Mouse (Mus musculus): ENCODE data around the gene Ccdc73. TPM values are rescaled to one million over a fixed set of nuclear protein-coding genes. Genes with fewer than 3 reads are reported as not detected.
A peak's percentile ranks its signal among the peaks of the same experiment; 100 is the strongest.
"Not testable (repeated sequence)": the region's sequence is repeated elsewhere in the genome, so short reads cannot be mapped to it uniquely, and the experiment has no call there.

Gene Ccdc73
- 4.0 and 4.6 TPM in 2 replicates for polyA plus RNA-seq (2016; fragmentation: Nextera tagmentation; extraction: Ambion mirVana)

- no peak within 1 kb of the TSS for H3K27ac ChIP-seq
- DNase-seq (ENCODE audit: low spot score), result no peak
- H3K9me3 ChIP-seq, result no peaks in the 10 kb centered on the region
- H3K4me1 ChIP-seq, result no peaks in the 10 kb centered on the region
- H3K27me3 ChIP-seq (ENCODE audit: insufficient read depth, poor library complexity, severe bottlenecking), result no peaks in the 10 kb centered on the region
- H3K36me3 ChIP-seq, result no peaks in the 10 kb centered on the region
- WGBS, result 73% methylated on average over 13 of the region's 13 CpGs
- H3K4me3 ChIP-seq, result no peak within 1 kb of the TSS
Measured at GRCm38 (mm10) chr2:104867282-104867855, at the start of gene Ccdc73. Gene Ccdc73 (plus strand): TSS chr2:104867805.

DNA sequence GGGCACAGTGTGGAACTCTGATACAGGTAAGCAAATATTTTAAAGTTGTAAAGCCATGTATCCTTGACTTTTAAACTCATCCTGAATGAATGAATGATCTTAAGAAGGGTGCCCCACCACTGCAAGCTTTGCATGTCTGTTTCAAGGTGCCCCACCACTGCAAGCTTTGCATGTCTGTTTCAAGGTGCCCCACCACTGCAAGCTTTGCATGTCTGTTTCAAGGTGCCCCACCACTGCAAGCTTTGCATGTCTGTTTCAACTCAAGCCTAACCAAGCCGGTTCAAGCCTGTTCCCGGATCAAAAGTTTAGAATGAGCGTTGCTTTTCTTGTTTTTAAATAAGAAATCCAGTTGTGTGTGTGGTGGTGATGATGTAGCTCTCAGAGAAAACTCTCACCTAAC is 48.8 kb upstream of the Ccdc73 start:
- H3K36me3 ChIP-seq; H3K27me3 ChIP-seq (ENCODE audit: insufficient read depth, poor library complexity, severe bottlenecking); H3K9me3 ChIP-seq; H3K4me1 ChIP-seq; DNase-seq (ENCODE audit: low spot score); H3K4me3 ChIP-seq; H3K27ac ChIP-seq: not testable (repeated sequence)
- WGBS, result 86% methylated on average over 3 of the region's 3 CpGs

DNA sequence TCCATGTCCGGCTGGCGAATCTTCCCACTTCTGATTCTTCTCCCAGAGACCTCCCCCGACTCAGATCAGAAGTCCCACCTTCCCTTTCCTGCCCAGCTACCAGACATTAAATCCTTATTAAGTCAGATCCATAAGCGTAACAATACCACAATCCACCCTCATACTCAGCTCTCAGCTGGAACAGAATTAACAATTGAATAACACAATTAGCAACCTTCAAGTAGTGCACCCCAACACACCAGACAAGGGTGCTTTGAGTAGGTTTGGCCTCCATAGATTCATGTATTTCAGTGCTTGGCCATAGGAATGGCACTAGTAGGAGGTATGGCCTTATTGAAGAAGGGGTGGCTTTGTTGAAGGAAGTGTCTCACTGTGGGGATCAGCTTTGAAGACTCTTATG is 41.4 kb upstream of the Ccdc73 start:
- no peaks in the 10 kb centered on the region for H3K27me3 ChIP-seq (ENCODE audit: insufficient read depth, poor library complexity, severe bottlenecking)
- DNase-seq (ENCODE audit: low spot score), result no peak
- H3K9me3 ChIP-seq, result no peaks in the 10 kb centered on the region
- WGBS, result 79% methylated on average over 4 of the region's 4 CpGs
- H3K4me1 ChIP-seq, result no peaks in the 10 kb centered on the region
- H3K36me3 ChIP-seq, result no peaks in the 10 kb centered on the region
- no peak overlapping the region for H3K4me3 ChIP-seq
- H3K27ac ChIP-seq, result no peak overlapping the region

DNA sequence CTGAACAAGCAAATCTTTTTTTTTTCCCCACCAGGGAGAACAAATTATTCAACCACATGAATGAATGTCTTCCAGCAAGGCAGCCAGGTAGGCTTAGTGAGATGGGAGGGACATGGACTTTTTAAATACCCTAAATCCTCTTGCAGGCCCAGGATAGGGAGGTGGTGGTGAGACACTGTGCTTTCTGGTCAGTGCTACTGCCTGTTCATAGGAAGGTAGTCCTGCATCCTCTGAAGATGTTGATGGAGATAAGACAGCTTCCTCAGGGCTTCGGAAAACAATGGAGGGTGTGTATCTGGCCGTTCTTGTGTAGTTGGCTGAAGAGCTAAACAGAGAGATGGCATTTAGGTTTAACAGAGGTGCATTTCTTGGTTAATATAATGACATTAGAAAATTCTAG is 35.1 kb upstream of the Ccdc73 start:
- no peak overlapping the region for H3K27ac ChIP-seq
- H3K4me3 ChIP-seq, result no peak overlapping the region
- H3K9me3 ChIP-seq, result no peaks in the 10 kb centered on the region
- H3K36me3 ChIP-seq, result no peaks in the 10 kb centered on the region
- no peak for DNase-seq (ENCODE audit: low spot score)
- WGBS, result 74% methylated on average over 2 of the region's 2 CpGs
- no peaks in the 10 kb centered on the region for H3K27me3 ChIP-seq (ENCODE audit: insufficient read depth, poor library complexity, severe bottlenecking)
- no peaks in the 10 kb centered on the region for H3K4me1 ChIP-seq

GRCm38 (mm10) chr2:104840974-104841373 is 26.6 kb upstream of the Ccdc73 start:
- H3K4me3 ChIP-seq, result no peak overlapping the region

GRCm38 (mm10) chr2:104841736-104842135 is 25.9 kb upstream of the Ccdc73 start:
- Histone ChIP-seq H3K4me1 (peaks cover under 1% of the 10 kb centered on the region; the same call in 1 of the 2 replicates), H3K36me3 (no peaks in the 10 kb centered on the region), H3K27me3 (ENCODE audit: insufficient read depth, poor library complexity, severe bottlenecking) (no peaks in the 10 kb centered on the region), H3K27ac (no peak overlapping the region), H3K4me3 (no peak overlapping the region), H3K9me3 (no peaks in the 10 kb centered on the region)
- WGBS, result 86% methylated on average over 7 of the region's 7 CpGs
- DNase-seq (ENCODE audit: low spot score), result no peak

More at GRCm38 (mm10) chr2:104840974-104841373, 26.6 kb upstream of the Ccdc73 start:
- H3K9me3 ChIP-seq, result no peaks in the 10 kb centered on the region
- H3K36me3 ChIP-seq, result no peaks in the 10 kb centered on the region
- H3K27ac ChIP-seq, result no peak overlapping the region
- no peaks in the 10 kb centered on the region for H3K27me3 ChIP-seq (ENCODE audit: insufficient read depth, poor library complexity, severe bottlenecking)
- H3K4me1 ChIP-seq, result no peaks in the 10 kb centered on the region
- no peak for DNase-seq (ENCODE audit: low spot score)

DNA sequence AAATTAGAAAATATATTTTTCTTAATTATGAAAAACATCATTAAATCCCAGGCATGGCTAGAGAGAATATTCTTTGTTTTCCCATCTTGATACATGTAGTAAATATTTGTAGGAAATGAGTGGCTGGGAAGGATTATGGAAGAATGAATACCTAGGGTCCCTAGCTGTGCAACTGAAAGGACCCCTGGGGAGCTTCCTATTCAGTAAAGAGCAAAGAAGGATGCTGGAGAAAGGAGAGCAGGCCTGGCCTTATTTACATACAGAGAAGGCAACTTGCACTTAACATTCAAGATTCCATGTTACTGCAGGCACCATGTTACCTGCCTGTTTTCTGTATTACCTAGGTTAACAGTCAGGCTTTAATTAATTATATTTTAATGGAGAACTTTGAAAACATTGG is 25.0 kb upstream of the Ccdc73 start:
- Histone ChIP-seq H3K9me3 (no peaks in the 10 kb centered on the region), H3K27ac (no peak overlapping the region)
- no peak for DNase-seq (ENCODE audit: low spot score)

GRCm38 (mm10) chr2:104846638-104847414 is 20.8 kb upstream of the Ccdc73 start:
- Histone ChIP-seq H3K9me3 (no peaks in the 10 kb centered on the region), H3K36me3 (no peaks in the 10 kb centered on the region), H3K4me1 (peaks cover 13% of the 10 kb centered on the region), H3K27me3 (ENCODE audit: insufficient read depth, poor library complexity, severe bottlenecking) (peaks cover 20% of the 10 kb centered on the region), H3K27ac (no peak overlapping the region), H3K4me3 (no peak overlapping the region)
- WGBS, result 27% methylated on average over 4 of the region's 4 CpGs
- no peak for DNase-seq (ENCODE audit: low spot score)

More for the DNA sequence above, 25.0 kb upstream of the Ccdc73 start:
- H3K27me3 ChIP-seq (ENCODE audit: insufficient read depth, poor library complexity, severe bottlenecking), result no peaks in the 10 kb centered on the region
- H3K4me3 ChIP-seq, result no peak overlapping the region
- H3K4me1 ChIP-seq, result peaks cover 5% of the 10 kb centered on the region; the same call in 1 of the 2 replicates
- no peaks in the 10 kb centered on the region for H3K36me3 ChIP-seq

DNA sequence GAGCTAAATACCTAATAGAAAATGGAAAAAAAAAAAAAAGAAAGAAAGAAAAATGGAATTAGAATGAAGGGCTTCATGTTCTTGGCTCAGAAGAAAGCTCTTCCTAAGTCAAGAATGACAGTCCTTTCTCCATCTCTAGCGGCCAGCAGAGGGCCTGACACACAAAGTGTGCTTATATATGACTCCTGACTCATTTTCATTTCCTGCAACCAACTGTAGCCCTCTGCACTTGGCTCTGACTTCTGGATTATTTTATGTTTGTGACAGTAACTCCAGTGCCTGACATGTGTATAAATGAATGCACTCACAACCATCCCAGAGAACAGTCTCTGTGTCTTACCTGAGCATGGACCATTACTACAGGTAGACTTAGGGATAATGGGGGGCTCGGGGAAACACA is 20.0 kb upstream of the Ccdc73 start:
- peaks cover 20% of the 10 kb centered on the region for H3K27me3 ChIP-seq (ENCODE audit: insufficient read depth, poor library complexity, severe bottlenecking)
- H3K27ac ChIP-seq, result no peak overlapping the region
- WGBS, result 49% methylated on average over 2 of the region's 2 CpGs
- no peaks in the 10 kb centered on the region for H3K36me3 ChIP-seq
- no peaks in the 10 kb centered on the region for H3K9me3 ChIP-seq
- H3K4me1 ChIP-seq, result peaks cover 13% of the 10 kb centered on the region
- no peak overlapping the region for H3K4me3 ChIP-seq
- no peak for DNase-seq (ENCODE audit: low spot score)

GRCm38 (mm10) chr2:104848235-104849161 is 19.1 kb upstream of the Ccdc73 start:
- peak overlapping the region; percentile 72 for H3K4me3 ChIP-seq
- H3K27ac ChIP-seq, result no peak overlapping the region
- no peaks in the 10 kb centered on the region for H3K9me3 ChIP-seq
- H3K4me1 ChIP-seq, result peaks cover 13% of the 10 kb centered on the region
- peaks cover 20% of the 10 kb centered on the region for H3K27me3 ChIP-seq (ENCODE audit: insufficient read depth, poor library complexity, severe bottlenecking)
- WGBS, result 25% methylated on average over 16 of the region's 16 CpGs
- no peaks in the 10 kb centered on the region for H3K36me3 ChIP-seq
- no peak for DNase-seq (ENCODE audit: low spot score)

DNA sequence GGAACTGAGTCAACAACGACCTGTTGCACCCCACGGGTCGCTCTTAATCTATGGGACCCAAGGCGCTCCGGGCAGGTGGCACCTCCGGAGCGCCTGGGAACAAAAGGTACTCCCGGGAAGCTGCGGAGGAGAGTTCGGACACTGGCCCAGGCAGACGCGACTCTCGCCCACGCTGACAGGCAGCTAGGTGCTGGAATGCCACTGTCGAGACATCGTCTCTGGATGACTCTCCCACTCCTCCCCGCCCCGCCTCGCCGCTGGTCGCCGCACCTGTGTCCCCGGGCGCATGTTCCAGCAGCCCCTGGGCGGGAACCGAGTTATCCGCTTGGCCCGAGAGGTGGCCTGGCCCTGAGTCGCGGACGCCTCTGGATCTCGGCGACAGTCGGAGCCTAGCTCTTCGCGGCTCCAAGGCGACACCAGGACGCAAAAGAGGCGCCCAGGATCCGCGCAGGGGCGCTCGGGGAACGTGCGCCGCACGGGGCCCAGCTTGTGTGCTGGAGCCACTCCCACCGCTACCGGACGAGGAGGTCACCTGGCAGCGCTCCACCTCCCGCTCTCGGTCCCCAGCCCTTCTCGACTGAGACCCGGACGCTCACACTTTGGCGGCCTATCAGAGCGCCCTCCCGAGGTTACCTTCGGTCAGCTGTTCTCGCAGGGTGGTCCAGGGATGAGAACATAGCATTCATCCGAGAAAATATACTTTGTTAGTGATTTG is 18.2 kb upstream of the Ccdc73 start, which contains the start of gene Prrg4:
Gene Prrg4 (minus strand): TSS at position 601 of the 715 bp plus-strand sequence.
- H3K4me3 ChIP-seq, result peak within 1 kb of the TSS; percentile 72
- WGBS, result under 1% methylated on average over 62 of the region's 62 CpGs
- peaks cover 20% of the 10 kb centered on the region for H3K27me3 ChIP-seq (ENCODE audit: insufficient read depth, poor library complexity, severe bottlenecking)
- peak within 1 kb of the TSS; percentile 69 for H3K27ac ChIP-seq
- peaks cover 13% of the 10 kb centered on the region for H3K4me1 ChIP-seq
- no peaks in the 10 kb centered on the region for H3K36me3 ChIP-seq
- H3K9me3 ChIP-seq, result no peaks in the 10 kb centered on the region
- peak; percentile 78 for DNase-seq (ENCODE audit: low spot score)

- Histone ChIP-seq H3K9me3 (no peaks in the 10 kb centered on the region), H3K36me3 (no peaks in the 10 kb centered on the region), H3K4me1 (peaks cover 13% of the 10 kb centered on the region), H3K4me3 (peak overlapping the region; percentile 72), H3K27me3 (ENCODE audit: insufficient read depth, poor library complexity, severe bottlenecking) (peaks cover 20% of the 10 kb centered on the region), H3K27ac (no peak overlapping the region)
- WGBS, result 70% methylated on average over 3 of the region's 3 CpGs
- no peak for DNase-seq (ENCODE audit: low spot score)
Measured at GRCm38 (mm10) chr2:104849991-104850359, 17.6 kb upstream of the Ccdc73 start.

Measured in heart, embryonic 10.5 days (tissue).